Mouse (Mus musculus) myocyte (in vitro differentiated cells): Measurements from ENCODE around the gene H2-T24. TPM values are rescaled to one million over a fixed set of nuclear protein-coding genes. Genes with fewer than 3 reads are reported as not detected.

Experiments
- H3K27me3 ChIP-seq: one replicate; pipeline ENCODE4 v1.6.1; 2011; ENCODE audit not compliant: control insufficient read depth, insufficient read depth, insufficient read length
- H3K36me3 ChIP-seq: one replicate; pipeline ENCODE4 v1.6.1; 2011; ENCODE audit not compliant: control insufficient read depth, insufficient read depth
- H3K4me2 ChIP-seq: one replicate; pipeline ENCODE4 v1.6.1; 2011; ENCODE audit warnings: low read depth, control low read depth
- H3K4me3 ChIP-seq: one replicate; pipeline ENCODE4 v1.5.1; 2011; ENCODE audit warnings: mild to moderate bottlenecking, control low read depth, moderate library complexity
- H3K79me2 ChIP-seq: one replicate; pipeline ENCODE4 v1.6.1; 2011; ENCODE audit not compliant: control insufficient read depth, insufficient read depth
- H3ac ChIP-seq: one replicate; pipeline ENCODE4 v1.6.1; 2011; ENCODE audit not compliant: control insufficient read depth, insufficient read length
- CEBPB ChIP-seq: IDR thresholded peaks from 2 replicates; pipeline ENCODE4 v1.6.1; 2011; ENCODE audit warnings: mild to moderate bottlenecking, moderate library complexity; ENCODE audit not compliant: poor library complexity, insufficient read depth, severe bottlenecking
- E2F4 ChIP-seq: IDR thresholded peaks from one replicate; pipeline ENCODE4 v1.6.1; 2011; ENCODE audit warnings: mild to moderate bottlenecking, control low read depth, moderate library complexity; ENCODE audit not compliant: insufficient read depth
- MAX ChIP-seq: IDR thresholded peaks from one replicate; pipeline ENCODE4 v1.6.1; 2011; ENCODE audit warnings: low read depth, mild to moderate bottlenecking, control low read depth
- MYOD1 ChIP-seq, 3 experiments: IDR thresholded peaks; one replicate each; pipeline ENCODE4 v1.6.1; 2011; ENCODE audit warnings: control low read depth in 2 of 3, low read depth in 2 of 3, mild to moderate bottlenecking in 2 of 3, moderate library complexity in 1 of 3; ENCODE audit not compliant: insufficient read length in 2 of 3, control insufficient read depth in 1 of 3
- MYOG ChIP-seq, 3 experiments: IDR thresholded peaks; one replicate each; pipeline ENCODE4 v1.6.1; 2011; ENCODE audit warnings: control low read depth in 2 of 3, low read depth in 2 of 3, mild to moderate bottlenecking in 2 of 3; ENCODE audit not compliant: insufficient read length in 2 of 3, control insufficient read depth in 1 of 3, insufficient read depth in 1 of 3
- POLR2A ChIP-seq: IDR thresholded peaks from one replicate; pipeline ENCODE4 v1.6.1; 2011; ENCODE audit warnings: low read depth, mild to moderate bottlenecking, control low read depth, moderate library complexity; ENCODE audit not compliant: insufficient read length
- POLR2AphosphoS2 ChIP-seq: IDR thresholded peaks from one replicate; pipeline ENCODE4 v1.6.1; 2011; ENCODE audit warnings: low read depth, control low read depth; ENCODE audit not compliant: insufficient read length
- REST ChIP-seq: IDR thresholded peaks from one replicate; pipeline ENCODE4 v1.6.1; 2011; ENCODE audit warnings: mild to moderate bottlenecking, control low read depth, moderate library complexity; ENCODE audit not compliant: insufficient read depth, insufficient read length
- SRF ChIP-seq: IDR thresholded peaks from one replicate; pipeline ENCODE4 v1.6.1; 2011; ENCODE audit warnings: low read depth; ENCODE audit not compliant: control insufficient read depth, insufficient read length
- TCF12 ChIP-seq: IDR thresholded peaks from one replicate; pipeline ENCODE4 v1.6.1; 2011; ENCODE audit warnings: mild to moderate bottlenecking, control low read depth; ENCODE audit not compliant: poor library complexity, insufficient read depth, severe bottlenecking
- TCF3 ChIP-seq: IDR thresholded peaks from one replicate; pipeline ENCODE4 v1.6.1; 2011; ENCODE audit warnings: low read depth, control low read depth; ENCODE audit not compliant: insufficient read length
- USF1 ChIP-seq: IDR thresholded peaks from one replicate; pipeline ENCODE4 v1.6.1; 2011; ENCODE audit warnings: low read depth, mild to moderate bottlenecking, control low read depth, moderate library complexity
- polyA plus RNA-seq: library from polyadenylated mRNA; unstranded; fragments of >200 nt; fragmentation: generic; extraction: Trizol; gene quantifications from one replicate; pipeline ENCODE4 v1.2.1, GENCODE M21; 2012; ENCODE audit warnings: missing spikeins

The H2-T24 gene
- polyA plus RNA-seq, 1 experiment = 0.47 TPM

- peaks cover 9% of the 10 kb centered on the region for H3K36me3 ChIP-seq
- H3ac ChIP-seq = no peak overlapping the region
- H3K27me3 ChIP-seq = no peaks in the 10 kb centered on the region
- no peak overlapping the region for H3K4me3 ChIP-seq
- H3K79me2 ChIP-seq = peaks cover 33% of the 10 kb centered on the region
- no peak overlapping the region for H3K4me2 ChIP-seq
- TF ChIP-seq POLR2A (no peak), USF1 (no peak), SRF (no peak), MYOD1 (IDR thresholded peaks at IDR 0.05; ENCODE audit: control insufficient read depth in 1 of 3, insufficient read length in 2 of 3, low read depth in 2 of 3) (no peak), TCF3 (no peak), POLR2AphosphoS2 (no peak), MAX (no peak), CEBPB (no peak), MYOG (IDR thresholded peaks at IDR 0.05; ENCODE audit: control insufficient read depth in 1 of 3, insufficient read depth in 1 of 3, insufficient read length in 2 of 3, low read depth in 2 of 3) (no peak), E2F4 (no peak), REST (no peak), TCF12 (no peak)
Observed at GRCm38 (mm10) chr17:35967621-35968020, 52.7 kb downstream of the H2-T24 start.

DNA sequence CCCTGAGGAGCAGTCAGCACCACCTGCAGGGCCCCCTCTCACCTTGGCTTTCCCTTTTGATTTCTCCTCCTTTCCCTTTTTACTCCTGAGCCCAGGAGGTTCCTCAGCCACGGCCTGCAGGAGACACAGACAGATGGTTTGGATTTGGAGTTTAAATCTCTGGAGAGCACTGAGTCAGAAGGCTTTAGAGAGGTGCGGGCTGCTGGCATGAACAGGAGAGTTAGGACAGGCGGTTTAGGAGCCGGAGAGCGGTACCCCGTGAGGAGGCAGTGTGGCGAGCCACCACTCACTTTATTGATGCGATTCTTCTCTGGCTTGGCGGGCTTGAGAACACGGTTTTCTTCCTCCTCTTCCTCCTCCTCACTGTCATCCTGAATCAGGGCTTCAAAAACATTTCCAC lies 57.1 kb downstream of the H2-T24 start:
- TF ChIP-seq MYOD1 (IDR thresholded peaks at IDR 0.05; ENCODE audit: control insufficient read depth in 1 of 3, insufficient read length in 2 of 3, low read depth in 2 of 3) (no peak), MYOG (IDR thresholded peaks at IDR 0.05; ENCODE audit: control insufficient read depth in 1 of 3, insufficient read depth in 1 of 3, insufficient read length in 2 of 3, low read depth in 2 of 3) (no peak), TCF12 (no peak), E2F4 (no peak), SRF (no peak), POLR2AphosphoS2 (no peak), MAX (no peak), USF1 (no peak), TCF3 (no peak), CEBPB (no peak), REST (no peak), POLR2A (no peak)
- H3K79me2 ChIP-seq = peaks cover 23% of the 10 kb centered on the region
- H3ac ChIP-seq = no peak overlapping the region
- no peak overlapping the region for H3K4me3 ChIP-seq
- H3K36me3 ChIP-seq = peaks cover 33% of the 10 kb centered on the region
- H3K27me3 ChIP-seq = no peaks in the 10 kb centered on the region
- H3K4me2 ChIP-seq = no peak overlapping the region

DNA sequence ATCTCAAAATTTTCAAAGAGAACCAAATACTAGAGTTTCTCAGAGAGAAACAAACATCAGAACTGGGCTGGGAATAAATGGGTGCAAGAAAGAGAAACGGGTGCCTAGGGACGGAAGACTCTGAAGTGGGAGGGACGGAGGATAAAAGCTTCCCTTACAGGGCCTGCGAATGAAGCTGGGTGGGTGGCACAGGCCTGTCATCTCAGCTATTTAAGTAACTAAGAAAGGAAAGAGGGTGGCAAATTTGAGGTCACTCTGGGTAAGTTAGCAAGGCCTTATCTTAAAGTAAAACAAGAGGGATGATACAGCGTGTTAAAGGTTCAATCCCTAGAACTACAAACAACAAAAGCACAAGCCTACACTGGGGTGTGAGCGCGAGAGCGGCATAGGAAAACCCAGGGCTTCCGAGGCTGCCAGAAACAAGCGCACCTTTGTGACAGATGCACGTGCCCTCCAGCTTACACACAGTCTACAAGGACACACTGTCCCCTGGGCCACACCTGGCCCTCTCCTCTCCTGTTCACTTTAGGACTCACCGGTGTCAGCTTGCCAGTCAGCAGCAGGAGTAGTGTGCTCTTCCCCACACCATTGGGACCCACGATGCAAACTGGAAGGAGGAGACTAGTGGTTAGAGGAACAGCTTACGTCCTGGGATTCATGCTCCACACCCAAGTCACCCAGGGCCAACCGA lies 61.7 kb downstream of the H2-T24 start:
- TF ChIP-seq POLR2AphosphoS2 (no peak), MYOD1 (IDR thresholded peaks at IDR 0.05; ENCODE audit: control insufficient read depth in 1 of 3, insufficient read length in 2 of 3, low read depth in 2 of 3) (no peak), E2F4 (no peak), POLR2A (no peak)
- H3K4me2 ChIP-seq = no peak overlapping the region
- no peaks in the 10 kb centered on the region for H3K79me2 ChIP-seq
- no peaks in the 10 kb centered on the region for H3K27me3 ChIP-seq
- H3K4me3 ChIP-seq = no peak overlapping the region
- H3K36me3 ChIP-seq = peaks cover 40% of the 10 kb centered on the region
- H3ac ChIP-seq = no peak overlapping the region

Other genes starting within 250 kb of the H2-T24 start
- 45.1 TPM for gene Ier3, start 198.9 kb downstream of the H2-T24 start, polyA plus RNA-seq
- 107 TPM for gene Flot1, start 197.3 kb downstream of the H2-T24 start, polyA plus RNA-seq
- gene Tubb5, start 182.3 kb downstream of the H2-T24 start, polyA plus RNA-seq = 692 TPM
- gene Mdc1, start 179.0 kb downstream of the H2-T24 start, polyA plus RNA-seq = 7.0 TPM
- 18.5 TPM for gene Nrm, start 159.2 kb downstream of the H2-T24 start, polyA plus RNA-seq
- gene Ppp1r18, start 155.0 kb downstream of the H2-T24 start, polyA plus RNA-seq = 46.2 TPM
- gene Dhx16, start 140.7 kb downstream of the H2-T24 start, polyA plus RNA-seq = 29.4 TPM
- 33.7 TPM for gene 2310061I04Rik, start 123.1 kb downstream of the H2-T24 start, polyA plus RNA-seq
- gene Atat1, start 110.5 kb downstream of the H2-T24 start, polyA plus RNA-seq = 23.1 TPM
- gene Mrps18b, start 104.2 kb downstream of the H2-T24 start, polyA plus RNA-seq = 104 TPM
- gene Ppp1r10, start 104.1 kb downstream of the H2-T24 start, polyA plus RNA-seq = 32.9 TPM
- 90.1 TPM for gene Abcf1, start 50.8 kb downstream of the H2-T24 start, polyA plus RNA-seq
- gene Gnl1, start 40.7 kb downstream of the H2-T24 start, polyA plus RNA-seq = 64.1 TPM
- gene Prr3, start 40.3 kb downstream of the H2-T24 start, polyA plus RNA-seq = 14.1 TPM
- 13.6 TPM for gene H2-T23, start 12.3 kb upstream of the H2-T24 start, polyA plus RNA-seq
- gene H2-T22, start 22.2 kb upstream of the H2-T24 start, polyA plus RNA-seq = 22.1 TPM
- gene Gm6034, start 22.4 kb upstream of the H2-T24 start, polyA plus RNA-seq = not detected
- 0.23 TPM for gene Gm11127, start 37.8 kb upstream of the H2-T24 start, polyA plus RNA-seq
- gene Gm19684, start 101.1 kb upstream of the H2-T24 start, polyA plus RNA-seq = not detected
- gene Gm7030, start 108.9 kb upstream of the H2-T24 start, polyA plus RNA-seq = not detected
- not detected for gene Gm8909, start 148.0 kb upstream of the H2-T24 start, polyA plus RNA-seq
- gene H2-T3, start 169.7 kb upstream of the H2-T24 start, polyA plus RNA-seq = not detected
- gene Rpp21, start 237.5 kb upstream of the H2-T24 start, polyA plus RNA-seq = 59.2 TPM